ENCODE assay signal across 8 mouse cellular contexts in the genomic region with DNA sequence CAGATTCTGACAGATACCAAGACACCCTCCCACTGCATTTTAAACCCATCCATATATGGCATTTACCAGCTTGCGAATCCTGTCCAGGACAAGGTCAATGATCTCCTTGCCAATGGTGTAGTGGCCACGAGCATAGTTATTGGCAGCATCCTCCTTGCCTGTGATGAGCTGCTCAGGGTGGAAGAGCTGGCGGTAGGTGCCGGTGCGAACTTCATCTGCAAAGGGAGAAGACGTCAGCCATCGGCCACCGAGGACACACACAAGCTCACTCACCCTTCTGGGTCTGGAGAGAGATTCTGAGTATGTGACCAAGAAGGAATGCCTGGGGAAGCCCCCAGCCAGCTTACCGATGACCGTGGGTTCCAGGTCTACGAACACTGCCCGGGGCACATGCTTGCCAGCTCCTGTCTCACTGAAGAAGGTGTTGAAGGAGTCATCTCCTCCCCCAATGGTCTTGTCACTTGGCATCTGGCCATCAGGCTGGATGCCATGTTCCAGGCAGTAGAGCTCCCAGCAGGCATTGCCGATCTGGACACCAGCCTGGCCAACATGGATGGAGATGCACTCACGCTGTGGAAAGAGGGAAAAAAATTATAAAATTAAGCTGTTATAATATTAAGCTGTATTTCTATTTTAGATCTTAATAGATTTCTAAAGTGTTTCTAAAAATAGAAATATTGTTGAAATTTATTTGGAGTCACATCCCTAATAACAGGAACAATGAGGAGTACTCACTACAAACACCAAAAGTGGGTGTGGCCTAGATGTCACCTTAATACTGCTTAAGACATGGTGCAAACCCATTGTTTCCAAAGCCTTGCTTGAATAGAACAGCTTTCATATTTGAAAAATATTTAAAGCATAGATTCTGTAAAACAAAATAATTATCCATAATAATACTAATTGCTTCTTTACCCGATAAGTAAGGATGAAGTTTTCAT. TPM values are rescaled to one million over a fixed set of nuclear protein-coding genes. Genes with fewer than 3 reads are reported as not detected.
DNase-seq lines count a peak whose midpoint lies in the region; ATAC-seq and TF ChIP-seq lines count a peak whose summit lies in the region.
"Not testable (repeated sequence)": the region's sequence is repeated elsewhere in the genome, so short reads cannot be mapped to it uniquely, and the experiment has no call there.

No protein-coding gene starts in this region.

- H3K4me1 ChIP-seq in embryonic facial prominence, embryonic 10.5 days = peaks cover 24% of the 10 kb centered on the region
- peaks cover 17% of the 10 kb centered on the region for H3K4me1 ChIP-seq in forebrain, embryonic 16.5 days (replicated peaks; ENCODE audit: control insufficient read depth, insufficient read depth, low read length)
- not testable (repeated sequence) for H3K4me1 ChIP-seq in hindbrain, embryonic 11.5 days (replicated peaks; ENCODE audit: control insufficient read depth, insufficient read depth, low read length); liver, embryonic 14.5 days (replicated peaks; ENCODE audit: control insufficient read depth in 2 of 2, insufficient read depth in 2 of 2, low read length in 1 of 2); stomach, embryonic 16.5 days (ENCODE audit: control insufficient read depth, insufficient read depth, low read length)
- H3K4me1 ChIP-seq in kidney, embryonic 16.5 days (ENCODE audit: insufficient read depth, low read length) = peaks cover 15% of the 10 kb centered on the region
- H3K4me1 ChIP-seq in midbrain, embryonic 14.5 days (ENCODE audit: control insufficient read depth, insufficient read depth, low read length) = peaks cover 22% of the 10 kb centered on the region

- ATAC-seq in forebrain, embryonic 16.5 days; hindbrain, embryonic 11.5 days (ENCODE audit: low FRiP score); kidney, embryonic 16.5 days (ENCODE audit: low FRiP score, low TSS enrichment); liver, embryonic 14.5 days (ENCODE audit: insufficient read depth); midbrain, embryonic 14.5 days (ENCODE audit: low FRiP score, low TSS enrichment); stomach, embryonic 16.5 days (ENCODE audit: insufficient read depth, low FRiP score): not testable (repeated sequence)

- TF ChIP-seq CTCF in liver, embryonic 14.5 days (IDR thresholded peaks at IDR 0.05; ENCODE audit: low read depth) = not testable (repeated sequence)

- TF ChIP-seq EP300 in liver, embryonic 14.5 days (IDR thresholded peaks at IDR 0.05; ENCODE audit: low read depth) = not testable (repeated sequence)

- not testable (repeated sequence) for H3K27me3 ChIP-seq in embryonic facial prominence, embryonic 10.5 days (replicated peaks; ENCODE audit: low read depth, poor library complexity, severe bottlenecking); forebrain, embryonic 16.5 days (replicated peaks; ENCODE audit: control insufficient read depth, insufficient read depth, low read length); hindbrain, embryonic 11.5 days (ENCODE audit: control insufficient read depth, insufficient read depth, low read length); kidney, embryonic 16.5 days (ENCODE audit: insufficient read depth, low read length); midbrain, embryonic 14.5 days (ENCODE audit: control insufficient read depth, insufficient read depth, low read length); stomach, embryonic 16.5 days (ENCODE audit: control insufficient read depth, insufficient read depth, low read length)
- H3K27me3 ChIP-seq in liver, embryonic 14.5 days (ENCODE audit: control insufficient read depth, insufficient read depth, low read length) = peaks cover 12% of the 10 kb centered on the region

- peak overlapping the region; percentile 92 for H3K4me3 ChIP-seq in embryonic facial prominence, embryonic 10.5 days
- peak overlapping the region; percentile 71 for H3K4me3 ChIP-seq in forebrain, embryonic 16.5 days (replicated peaks; ENCODE audit: low read length)
- H3K4me3 ChIP-seq in hindbrain, embryonic 11.5 days (ENCODE audit: low read depth, low read length) = peak overlapping the region; percentile 72
- peak overlapping the region; percentile 64 for H3K4me3 ChIP-seq in kidney, embryonic 16.5 days (ENCODE audit: low read length)
- H3K4me3 ChIP-seq in liver, embryonic 14.5 days (ENCODE audit: insufficient read depth in 1 of 2, low read depth in 2 of 2, low read length in 2 of 2) = 0 out of 4 replicates have a peak overlapping the region, but pooled peaks of 1 of the 2 experiments have one; percentile 28
- peak overlapping the region; percentile 93 for H3K4me3 ChIP-seq in midbrain, embryonic 14.5 days (replicated peaks; ENCODE audit: low read depth, low read length)
- peak overlapping the region; percentile 89 for H3K4me3 ChIP-seq in stomach, embryonic 16.5 days (replicated peaks; ENCODE audit: low read length)

- H3K9ac ChIP-seq in forebrain, embryonic 16.5 days (replicated peaks; ENCODE audit: low read depth, low read length) = peak overlapping the region; percentile 98
- H3K9ac ChIP-seq in hindbrain, embryonic 11.5 days (ENCODE audit: low read depth, low read length) = peak overlapping the region; percentile 97
- peak overlapping the region; percentile 64 for H3K9ac ChIP-seq in kidney, embryonic 16.5 days (replicated peaks; ENCODE audit: low read length)
- not testable (repeated sequence) for H3K9ac ChIP-seq in liver, embryonic 14.5 days (replicated peaks)
- peak overlapping the region; percentile 100 for H3K9ac ChIP-seq in midbrain, embryonic 14.5 days (replicated peaks; ENCODE audit: low read length)
- H3K9ac ChIP-seq in stomach, embryonic 16.5 days (ENCODE audit: low read length) = peak overlapping the region; percentile 44

- peaks cover 26% of the 10 kb centered on the region for H3K36me3 ChIP-seq in embryonic facial prominence, embryonic 10.5 days (replicated peaks)
- H3K36me3 ChIP-seq in forebrain, embryonic 16.5 days (ENCODE audit: control insufficient read depth, insufficient read depth); hindbrain, embryonic 11.5 days (ENCODE audit: control insufficient read depth, insufficient read depth, low read length); kidney, embryonic 16.5 days (ENCODE audit: insufficient read depth, low read length); liver, embryonic 14.5 days (replicated peaks; ENCODE audit: control insufficient read depth, insufficient read depth, low read depth); stomach, embryonic 16.5 days (ENCODE audit: control insufficient read depth, insufficient read depth, low read length): not testable (repeated sequence)
- H3K36me3 ChIP-seq in midbrain, embryonic 14.5 days (ENCODE audit: control insufficient read depth, insufficient read depth, low read length) = peaks cover 17% of the 10 kb centered on the region

- H3K9me3 ChIP-seq in embryonic facial prominence, embryonic 10.5 days; forebrain, embryonic 16.5 days (ENCODE audit: control insufficient read depth, low read length); hindbrain, embryonic 11.5 days (ENCODE audit: control insufficient read depth, low read length); kidney, embryonic 16.5 days (ENCODE audit: low read length); liver, embryonic 14.5 days (ENCODE audit: control insufficient read depth, low read length); midbrain, embryonic 14.5 days (ENCODE audit: control insufficient read depth, low read length); stomach, embryonic 16.5 days (replicated peaks; ENCODE audit: control insufficient read depth, low read length): not testable (repeated sequence)

- 95% methylated on average over 11 of the region's 15 CpGs for WGBS in embryonic facial prominence, embryonic 10.5 days
- WGBS in forebrain, embryonic 16.5 days = 43% methylated on average over 11 of the region's 15 CpGs
- WGBS in hindbrain, embryonic 11.5 days = 90% methylated on average over 11 of the region's 15 CpGs
- WGBS in kidney, embryonic 16.5 days = 93% methylated on average over 11 of the region's 15 CpGs
- WGBS in liver, embryonic 14.5 days (ENCODE audit: insufficient replicate concordance) = 84% methylated on average over 11 of the region's 15 CpGs
- WGBS in midbrain, embryonic 14.5 days = 43% methylated on average over 11 of the region's 15 CpGs
- WGBS in stomach, embryonic 16.5 days = 86% methylated on average over 11 of the region's 15 CpGs

- DNase-seq in MN1 (ENCODE audit: low spot score) = peak; percentile 82
- DNase-seq in embryonic facial prominence, embryonic 10.5 days (ENCODE audit: low spot score); liver, embryonic 14.5 days (ENCODE audit: low read depth in 3 of 3, low spot score in 3 of 3): not testable (repeated sequence)
- peak; percentile 27 for DNase-seq in hindbrain, embryonic 11.5 days (ENCODE audit: low spot score)
- peak; percentile 82 for DNase-seq in midbrain, embryonic 14.5 days

- peak overlapping the region; percentile 98; the same call in 1 of the 2 replicates for H3K27ac ChIP-seq in embryonic facial prominence, embryonic 10.5 days (replicated peaks)
- H3K27ac ChIP-seq in forebrain, embryonic 16.5 days (ENCODE audit: low read length) = peak overlapping the region; percentile 100
- H3K27ac ChIP-seq in hindbrain, embryonic 11.5 days (ENCODE audit: low read depth, low read length) = peak overlapping the region; percentile 98
- H3K27ac ChIP-seq in kidney, embryonic 16.5 days (ENCODE audit: low read length) = peak overlapping the region; percentile 76; the same call in 1 of the 2 replicates
- not testable (repeated sequence) for H3K27ac ChIP-seq in liver, embryonic 14.5 days; stomach, embryonic 16.5 days (ENCODE audit: low read length)
- H3K27ac ChIP-seq in midbrain, embryonic 14.5 days (replicated peaks; ENCODE audit: low read depth, low read length) = peak overlapping the region; percentile 100

- peak overlapping the region; percentile 44 for H3K4me2 ChIP-seq in forebrain, embryonic 16.5 days (ENCODE audit: low read length)
- peak overlapping the region; percentile 62 for H3K4me2 ChIP-seq in hindbrain, embryonic 11.5 days (replicated peaks; ENCODE audit: low read depth, low read length)
- peak overlapping the region; percentile 67 for H3K4me2 ChIP-seq in kidney, embryonic 16.5 days (replicated peaks; ENCODE audit: low read depth, low read length)
- peak overlapping the region; percentile 85 for H3K4me2 ChIP-seq in liver, embryonic 14.5 days (ENCODE audit: low read depth)
- peak overlapping the region; percentile 57 for H3K4me2 ChIP-seq in midbrain, embryonic 14.5 days (ENCODE audit: low read length)
- H3K4me2 ChIP-seq in stomach, embryonic 16.5 days (ENCODE audit: low read depth, low read length) = peak overlapping the region; percentile 44

RNA-seq across cellular contexts. Expression of a gene that starts 2.0 kb away (rescaled TPM):
- polyA plus RNA-seq in embryonic facial prominence, embryonic 10.5 days (2016; fragmentation: Nextera tagmentation; extraction: Ambion mirVana) = not detected in 2 replicates
- not detected in 2 replicates for polyA plus RNA-seq in forebrain, embryonic 16.5 days (2015; fragmentation: Nextera tagmentation; extraction: Ambion mirVana)
- not detected in 2 replicates for polyA plus RNA-seq in hindbrain, embryonic 11.5 days (2014; fragmentation: Nextera tagmentation; extraction: Ambion mirVana)
- not detected in 2 replicates for polyA plus RNA-seq in kidney, embryonic 16.5 days (2015; fragmentation: Nextera tagmentation; extraction: Ambion mirVana)
- 0.15 and 6.4 TPM in 2 replicates for polyA plus RNA-seq in liver, embryonic 14.5 days (2012; rRNA removed)
- polyA plus RNA-seq in liver, embryonic 14.5 days (2014; fragmentation: Nextera tagmentation; extraction: Ambion mirVana) = not detected in 2 replicates
- not detected in 2 replicates for polyA plus RNA-seq in midbrain, embryonic 14.5 days (2014; fragmentation: Nextera tagmentation; extraction: Ambion mirVana)
- not detected in 2 replicates for polyA plus RNA-seq in stomach, embryonic 16.5 days (2015; fragmentation: Nextera tagmentation; extraction: Ambion mirVana)

RNA-seq across cellular contexts. Expression of a gene that starts 2.1 kb away (rescaled TPM):
- polyA plus RNA-seq in embryonic facial prominence, embryonic 10.5 days (2016; fragmentation: Nextera tagmentation; extraction: Ambion mirVana) = 2,739 and 2,840 TPM in 2 replicates
- polyA plus RNA-seq in forebrain, embryonic 16.5 days (2015; fragmentation: Nextera tagmentation; extraction: Ambion mirVana) = 16,411 and 16,831 TPM in 2 replicates
- 8,897 and 9,833 TPM in 2 replicates for polyA plus RNA-seq in hindbrain, embryonic 11.5 days (2014; fragmentation: Nextera tagmentation; extraction: Ambion mirVana)
- polyA plus RNA-seq in kidney, embryonic 16.5 days (2015; fragmentation: Nextera tagmentation; extraction: Ambion mirVana) = 925 and 946 TPM in 2 replicates
- polyA plus RNA-seq in liver, embryonic 14.5 days (2012; rRNA removed) = 44.7 and 62.0 TPM in 2 replicates
- 60.1 and 69.0 TPM in 2 replicates for polyA plus RNA-seq in liver, embryonic 14.5 days (2014; fragmentation: Nextera tagmentation; extraction: Ambion mirVana)
- polyA plus RNA-seq in midbrain, embryonic 14.5 days (2014; fragmentation: Nextera tagmentation; extraction: Ambion mirVana) = 17,220 and 18,751 TPM in 2 replicates
- 1,001 and 1,036 TPM in 2 replicates for polyA plus RNA-seq in stomach, embryonic 16.5 days (2015; fragmentation: Nextera tagmentation; extraction: Ambion mirVana)

RNA-seq across cellular contexts. Expression of a gene that starts 17.0 kb away (rescaled TPM):
- polyA plus RNA-seq in embryonic facial prominence, embryonic 10.5 days (2016; fragmentation: Nextera tagmentation; extraction: Ambion mirVana) = 2,343 and 2,408 TPM in 2 replicates
- polyA plus RNA-seq in forebrain, embryonic 16.5 days (2015; fragmentation: Nextera tagmentation; extraction: Ambion mirVana) = 1,178 and 1,185 TPM in 2 replicates
- polyA plus RNA-seq in hindbrain, embryonic 11.5 days (2014; fragmentation: Nextera tagmentation; extraction: Ambion mirVana) = 1,792 and 1,905 TPM in 2 replicates
- 1,826 and 1,900 TPM in 2 replicates for polyA plus RNA-seq in kidney, embryonic 16.5 days (2015; fragmentation: Nextera tagmentation; extraction: Ambion mirVana)
- 1,442 and 1,688 TPM in 2 replicates for polyA plus RNA-seq in liver, embryonic 14.5 days (2012; rRNA removed)
- 1,211 and 1,290 TPM in 2 replicates for polyA plus RNA-seq in liver, embryonic 14.5 days (2014; fragmentation: Nextera tagmentation; extraction: Ambion mirVana)
- polyA plus RNA-seq in midbrain, embryonic 14.5 days (2014; fragmentation: Nextera tagmentation; extraction: Ambion mirVana) = 1,095 and 1,120 TPM in 2 replicates
- polyA plus RNA-seq in stomach, embryonic 16.5 days (2015; fragmentation: Nextera tagmentation; extraction: Ambion mirVana) = 1,202 and 1,296 TPM in 2 replicates

RNA-seq across cellular contexts. Expression of a gene that starts 33.4 kb away (rescaled TPM):
- 23.4 and 26.9 TPM in 2 replicates for polyA plus RNA-seq in embryonic facial prominence, embryonic 10.5 days (2016; fragmentation: Nextera tagmentation; extraction: Ambion mirVana)
- 43.0 and 54.9 TPM in 2 replicates for polyA plus RNA-seq in forebrain, embryonic 16.5 days (2015; fragmentation: Nextera tagmentation; extraction: Ambion mirVana)
- 9.4 and 13.4 TPM in 2 replicates for polyA plus RNA-seq in hindbrain, embryonic 11.5 days (2014; fragmentation: Nextera tagmentation; extraction: Ambion mirVana)
- polyA plus RNA-seq in kidney, embryonic 16.5 days (2015; fragmentation: Nextera tagmentation; extraction: Ambion mirVana) = 17.6 and 18.9 TPM in 2 replicates
- 4.5 and 7.1 TPM in 2 replicates for polyA plus RNA-seq in liver, embryonic 14.5 days (2012; rRNA removed)
- polyA plus RNA-seq in liver, embryonic 14.5 days (2014; fragmentation: Nextera tagmentation; extraction: Ambion mirVana) = 0.34 and 0.70 TPM in 2 replicates
- polyA plus RNA-seq in midbrain, embryonic 14.5 days (2014; fragmentation: Nextera tagmentation; extraction: Ambion mirVana) = 11.2 and 19.4 TPM in 2 replicates
- 14.8 and 18.3 TPM in 2 replicates for polyA plus RNA-seq in stomach, embryonic 16.5 days (2015; fragmentation: Nextera tagmentation; extraction: Ambion mirVana)

RNA-seq across cellular contexts. Expression of a gene that starts 53.1 kb away (rescaled TPM):
- 0.31 and 0.34 TPM in 2 replicates for polyA plus RNA-seq in embryonic facial prominence, embryonic 10.5 days (2016; fragmentation: Nextera tagmentation; extraction: Ambion mirVana)
- polyA plus RNA-seq in forebrain, embryonic 16.5 days (2015; fragmentation: Nextera tagmentation; extraction: Ambion mirVana) = 0.65 and 0.66 TPM in 2 replicates
- 0.56 and 0.68 TPM in 2 replicates for polyA plus RNA-seq in hindbrain, embryonic 11.5 days (2014; fragmentation: Nextera tagmentation; extraction: Ambion mirVana)
- 1.4 and 1.8 TPM in 2 replicates for polyA plus RNA-seq in kidney, embryonic 16.5 days (2015; fragmentation: Nextera tagmentation; extraction: Ambion mirVana)
- 0.04 and 0.08 TPM in 2 replicates for polyA plus RNA-seq in liver, embryonic 14.5 days (2012; rRNA removed)
- polyA plus RNA-seq in liver, embryonic 14.5 days (2014; fragmentation: Nextera tagmentation; extraction: Ambion mirVana) = 0.09 TPM in 1 of 2 replicates, not detected in the other
- 0.36 and 0.57 TPM in 2 replicates for polyA plus RNA-seq in midbrain, embryonic 14.5 days (2014; fragmentation: Nextera tagmentation; extraction: Ambion mirVana)
- 0.84 and 1.1 TPM in 2 replicates for polyA plus RNA-seq in stomach, embryonic 16.5 days (2015; fragmentation: Nextera tagmentation; extraction: Ambion mirVana)

Comparison
In these comparisons a context has a peak if more than half of its experiments do, and no peak if none do; other contexts are left out.
1. RNA of a gene that starts 2.1 kb away (polyA plus RNA-seq): 17,220 to 18,751 TPM in midbrain, embryonic 14.5 days, 16,411 to 16,831 TPM in forebrain, embryonic 16.5 days, 8,897 to 9,833 TPM in hindbrain, embryonic 11.5 days, 2,739 to 2,840 TPM in embryonic facial prominence, embryonic 10.5 days, 1,001 to 1,036 TPM in stomach, embryonic 16.5 days and 925 to 946 TPM in kidney, embryonic 16.5 days; 44.7 to 69.0 TPM in liver, embryonic 14.5 days; every median in the first group is over 10 times any median in the second.
2. Peak in every context shown above with its lines, with median percentiles within 50 percentile points of each other: H3K4me2 ChIP-seq.